Mouse (Mus musculus): Measurements from ENCODE around the gene Atf6. TPM values are rescaled to one million over a fixed set of nuclear protein-coding genes. Genes with fewer than 3 reads are reported as not detected.

Gene Atf6
- polyA plus RNA-seq, 1 experiment from 2014 or later: 9.8 TPM

GRCm38 (mm10) chr1:170901536-170902238, 34.1 kb upstream of the Atf6 start:
- H3K4me3 ChIP-seq (replicated peaks; ENCODE audit: low read length): no peak overlapping the region
- WGBS: 31% methylated on average over 10 of the region's 10 CpGs
- no peak overlapping the region for H3K27ac ChIP-seq (ENCODE audit: low read length)
- no peaks in the 10 kb centered on the region for H3K36me3 ChIP-seq (ENCODE audit: control insufficient read depth, insufficient read depth, low read length)
- H3K4me1 ChIP-seq (ENCODE audit: control insufficient read depth, insufficient read depth, low read length): no peaks in the 10 kb centered on the region
- no peaks in the 10 kb centered on the region for H3K9me3 ChIP-seq (replicated peaks; ENCODE audit: control insufficient read depth, low read length)
- no peak for ATAC-seq (ENCODE audit: insufficient read depth, low FRiP score)
- no peak overlapping the region for H3K4me2 ChIP-seq (ENCODE audit: low read depth, low read length)
- peaks cover 2% of the 10 kb centered on the region; the same call in 1 of the 2 replicates for H3K27me3 ChIP-seq (ENCODE audit: control insufficient read depth, insufficient read depth, low read length)
- no peak overlapping the region for H3K9ac ChIP-seq (ENCODE audit: low read length)

- Histone ChIP-seq H3K27me3 (ENCODE audit: control insufficient read depth, insufficient read depth, low read length) (no peaks in the 10 kb centered on the region), H3K36me3 (ENCODE audit: control insufficient read depth, insufficient read depth, low read length) (no peaks in the 10 kb centered on the region), H3K4me2 (ENCODE audit: low read depth, low read length) (peak overlapping the region; percentile 38), H3K4me3 (replicated peaks; ENCODE audit: low read length) (no peak overlapping the region), H3K4me1 (ENCODE audit: control insufficient read depth, insufficient read depth, low read length) (no peaks in the 10 kb centered on the region), H3K9me3 (replicated peaks; ENCODE audit: control insufficient read depth, low read length) (no peaks in the 10 kb centered on the region), H3K9ac (ENCODE audit: low read length) (no peak overlapping the region), H3K27ac (ENCODE audit: low read length) (no peak overlapping the region)
- WGBS: 34% methylated on average over 10 of the region's 10 CpGs
- no peak for ATAC-seq (ENCODE audit: insufficient read depth, low FRiP score)
Observed at GRCm38 (mm10) chr1:170900799-170901467, 33.4 kb upstream of the Atf6 start.

- no peak for ATAC-seq (ENCODE audit: insufficient read depth, low FRiP score)
- H3K27me3 ChIP-seq (ENCODE audit: control insufficient read depth, insufficient read depth, low read length): no peaks in the 10 kb centered on the region
- H3K27ac ChIP-seq (ENCODE audit: low read length): no peak overlapping the region
- H3K9ac ChIP-seq (ENCODE audit: low read length): no peak overlapping the region
- no peaks in the 10 kb centered on the region for H3K9me3 ChIP-seq (replicated peaks; ENCODE audit: control insufficient read depth, low read length)
- H3K4me1 ChIP-seq (ENCODE audit: control insufficient read depth, insufficient read depth, low read length): no peaks in the 10 kb centered on the region
- no peak overlapping the region for H3K4me2 ChIP-seq (ENCODE audit: low read depth, low read length)
- H3K36me3 ChIP-seq (ENCODE audit: control insufficient read depth, insufficient read depth, low read length): no peaks in the 10 kb centered on the region
- 43% methylated on average over 16 of the region's 16 CpGs for WGBS
- H3K4me3 ChIP-seq (replicated peaks; ENCODE audit: low read length): no peak overlapping the region
Observed at GRCm38 (mm10) chr1:170898413-170899075, 31.0 kb upstream of the Atf6 start.

- H3K4me3 ChIP-seq (replicated peaks; ENCODE audit: low read length): no peak overlapping the region
- ATAC-seq (ENCODE audit: insufficient read depth, low FRiP score): no peak
- H3K9ac ChIP-seq (ENCODE audit: low read length): no peak overlapping the region
- H3K4me2 ChIP-seq (ENCODE audit: low read depth, low read length): no peak overlapping the region
- no peaks in the 10 kb centered on the region for H3K9me3 ChIP-seq (replicated peaks; ENCODE audit: control insufficient read depth, low read length)
- no peaks in the 10 kb centered on the region for H3K36me3 ChIP-seq (ENCODE audit: control insufficient read depth, insufficient read depth, low read length)
- WGBS: 76% methylated on average over 5 of the region's 5 CpGs
- no peaks in the 10 kb centered on the region for H3K4me1 ChIP-seq (ENCODE audit: control insufficient read depth, insufficient read depth, low read length)
- no peak overlapping the region for H3K27ac ChIP-seq (ENCODE audit: low read length)
- H3K27me3 ChIP-seq (ENCODE audit: control insufficient read depth, insufficient read depth, low read length): no peaks in the 10 kb centered on the region
Observed at GRCm38 (mm10) chr1:170896651-170897281, 29.2 kb upstream of the Atf6 start.

GRCm38 (mm10) chr1:170894603-170895602, 27.3 kb upstream of the Atf6 start:
- H3K27ac ChIP-seq (ENCODE audit: low read length): no peak overlapping the region
- ATAC-seq (ENCODE audit: insufficient read depth, low FRiP score): no peak
- WGBS: 61% methylated on average over 9 of the region's 9 CpGs
- H3K4me3 ChIP-seq (replicated peaks; ENCODE audit: low read length): no peak overlapping the region
- H3K4me2 ChIP-seq (ENCODE audit: low read depth, low read length): no peak overlapping the region
- no peak overlapping the region for H3K9ac ChIP-seq (ENCODE audit: low read length)
- no peaks in the 10 kb centered on the region for H3K36me3 ChIP-seq (ENCODE audit: control insufficient read depth, insufficient read depth, low read length)
- H3K9me3 ChIP-seq (replicated peaks; ENCODE audit: control insufficient read depth, low read length): no peaks in the 10 kb centered on the region
- H3K27me3 ChIP-seq (ENCODE audit: control insufficient read depth, insufficient read depth, low read length): no peaks in the 10 kb centered on the region
- no peaks in the 10 kb centered on the region for H3K4me1 ChIP-seq (ENCODE audit: control insufficient read depth, insufficient read depth, low read length)

GRCm38 (mm10) chr1:170892279-170892678, 24.7 kb upstream of the Atf6 start:
- H3K27me3 ChIP-seq (ENCODE audit: control insufficient read depth, insufficient read depth, low read length): no peaks in the 10 kb centered on the region
- no peaks in the 10 kb centered on the region for H3K4me1 ChIP-seq (ENCODE audit: control insufficient read depth, insufficient read depth, low read length)
- H3K4me2 ChIP-seq (ENCODE audit: low read depth, low read length): no peak overlapping the region
- 50% methylated on average over 1 of the region's 1 CpGs for WGBS
- no peak for ATAC-seq (ENCODE audit: insufficient read depth, low FRiP score)
- no peak overlapping the region for H3K4me3 ChIP-seq (replicated peaks; ENCODE audit: low read length)
- no peaks in the 10 kb centered on the region for H3K36me3 ChIP-seq (ENCODE audit: control insufficient read depth, insufficient read depth, low read length)
- no peak overlapping the region for H3K9ac ChIP-seq (ENCODE audit: low read length)
- no peak overlapping the region for H3K27ac ChIP-seq (ENCODE audit: low read length)
- no peaks in the 10 kb centered on the region for H3K9me3 ChIP-seq (replicated peaks; ENCODE audit: control insufficient read depth, low read length)

GRCm38 (mm10) chr1:170891646-170892045, 24.1 kb upstream of the Atf6 start:
- no peak overlapping the region for H3K4me2 ChIP-seq (ENCODE audit: low read depth, low read length)
- no peak for ATAC-seq (ENCODE audit: insufficient read depth, low FRiP score)

GRCm38 (mm10) chr1:170889310-170889709, 21.7 kb upstream of the Atf6 start:
- Histone ChIP-seq H3K27ac (ENCODE audit: low read length) (no peak overlapping the region), H3K9me3 (replicated peaks; ENCODE audit: control insufficient read depth, low read length) (no peaks in the 10 kb centered on the region), H3K27me3 (ENCODE audit: control insufficient read depth, insufficient read depth, low read length) (no peaks in the 10 kb centered on the region), H3K4me2 (ENCODE audit: low read depth, low read length) (no peak overlapping the region), H3K4me3 (replicated peaks; ENCODE audit: low read length) (no peak overlapping the region), H3K36me3 (ENCODE audit: control insufficient read depth, insufficient read depth, low read length) (no peaks in the 10 kb centered on the region), H3K4me1 (ENCODE audit: control insufficient read depth, insufficient read depth, low read length) (peaks cover 4% of the 10 kb centered on the region; the same call in 1 of the 2 replicates), H3K9ac (ENCODE audit: low read length) (no peak overlapping the region)
- ATAC-seq (ENCODE audit: insufficient read depth, low FRiP score): no peak
- WGBS: 82% methylated on average over 4 of the region's 4 CpGs

More at GRCm38 (mm10) chr1:170891646-170892045, 24.1 kb upstream of the Atf6 start:
- no peaks in the 10 kb centered on the region for H3K9me3 ChIP-seq (replicated peaks; ENCODE audit: control insufficient read depth, low read length)
- H3K27me3 ChIP-seq (ENCODE audit: control insufficient read depth, insufficient read depth, low read length): no peaks in the 10 kb centered on the region
- H3K4me3 ChIP-seq (replicated peaks; ENCODE audit: low read length): no peak overlapping the region
- H3K36me3 ChIP-seq (ENCODE audit: control insufficient read depth, insufficient read depth, low read length): no peaks in the 10 kb centered on the region
- H3K9ac ChIP-seq (ENCODE audit: low read length): no peak overlapping the region
- WGBS: 45% methylated on average over 2 of the region's 2 CpGs
- H3K27ac ChIP-seq (ENCODE audit: low read length): no peak overlapping the region
- H3K4me1 ChIP-seq (ENCODE audit: control insufficient read depth, insufficient read depth, low read length): no peaks in the 10 kb centered on the region
